Mouse (Mus musculus): ENCODE measurements around the gene Arntl. TPM values are rescaled to one million over a fixed set of nuclear protein-coding genes. Genes with fewer than 3 reads are reported as not detected.

The Arntl gene
- polyA plus RNA-seq, 1 experiment from 2014 or later: 12.9 TPM

- ChIA-PET CTCF (interaction anchor here (0.7 kb wide), 1 partner anchor 8 kb away, joined by 3 read pairs; no protein-coding TSS in a partner anchor), POLR2A (no interaction called here)
- no peak for TF ChIP-seq CTCF (IDR thresholded peaks at IDR 0.05)
- in situ Hi-C loops (cut with MboI; ENCODE audit: low pct_unique_long_range_greater_than_20kb): no loop called here
- ATAC-seq: no peak
- no peak for DNase-seq (ENCODE audit: low read depth, low spot score)
- H3K27me3 ChIP-seq: no peaks in the 10 kb centered on the region
Measured at GRCm38 (mm10) chr7:113335250-113335649, 128.0 kb downstream of the Arntl start.

- no peak for ATAC-seq
- in situ Hi-C loops (cut with MboI; ENCODE audit: low pct_unique_long_range_greater_than_20kb): no loop called here
- POLR2A ChIA-PET: interaction anchor here (0.7 kb wide), 1 partner anchor 327 kb away, joined by 4 read pairs; no protein-coding TSS in a partner anchor
- CTCF ChIA-PET: interaction anchor here (1.2 to 1.6 kb wide), 2 partner anchors 11 to 13 kb away, joined by 3 to 6 read pairs; no protein-coding TSS in a partner anchor
- no peak for DNase-seq (ENCODE audit: low read depth, low spot score)
- TF ChIP-seq CTCF (IDR thresholded peaks at IDR 0.05): no peak
- no peaks in the 10 kb centered on the region for H3K27me3 ChIP-seq
Measured at GRCm38 (mm10) chr7:113347271-113347670, 140.0 kb downstream of the Arntl start.

- DNase-seq (ENCODE audit: low read depth, low spot score): no peak
- in situ Hi-C loops (cut with MboI; ENCODE audit: low pct_unique_long_range_greater_than_20kb): no loop called here
- H3K27me3 ChIP-seq: no peaks in the 10 kb centered on the region
- ChIA-PET CTCF (interaction anchor here (1.2 to 1.6 kb wide), 2 partner anchors 10 to 13 kb away, joined by 3 to 6 read pairs; no protein-coding TSS in a partner anchor), POLR2A (interaction anchor here (0.6 to 0.7 kb wide), 3 partner anchors 12 to 328 kb away, joined by 3 to 4 read pairs (median 4); no protein-coding TSS in a partner anchor)
- no peak for ATAC-seq
- no peak for TF ChIP-seq CTCF (IDR thresholded peaks at IDR 0.05)
Measured at GRCm38 (mm10) chr7:113347694-113348093, 140.4 kb downstream of the Arntl start.

- no peak for TF ChIP-seq CTCF (IDR thresholded peaks at IDR 0.05)
- no peak for DNase-seq (ENCODE audit: low read depth, low spot score)
- ChIA-PET CTCF (interaction anchor here (1.4 kb wide), 1 partner anchor 21 kb away, joined by 3 read pairs; no protein-coding TSS in a partner anchor), POLR2A (interaction anchor here (1.3 kb wide), 1 partner anchor 20 kb away, joined by 4 read pairs; the partner anchor contains the start of gene Btbd10)
- H3K27me3 ChIP-seq: no peaks in the 10 kb centered on the region
- in situ Hi-C loops (cut with MboI; ENCODE audit: low pct_unique_long_range_greater_than_20kb): no loop called here
- no peak for ATAC-seq
Measured at GRCm38 (mm10) chr7:113349089-113349488, 141.8 kb downstream of the Arntl start.

Other genes starting within 250 kb of the Arntl start
- 27.7 TPM for gene Btbd10, start 161.9 kb downstream of the Arntl start, polyA plus RNA-seq (2021)
- not detected for gene Pth, start 181.1 kb downstream of the Arntl start, polyA plus RNA-seq (2021)

All from Patski (cell line).